Mouse (Mus musculus) gastrocnemius, adult 2 months (tissue): ENCODE data around the gene Cracr2a. TPM values are rescaled to one million over a fixed set of nuclear protein-coding genes. Genes with fewer than 3 reads are reported as not detected.

Experiments
- DNase-seq: peaks from one replicate; pipeline ENCODE4 v3.0.0; 2022
- H3K27ac ChIP-seq: fragments of 200-600 bp; 2 replicates; pipeline ENCODE4 v1.8.1; 2022; ENCODE audit warnings: mild to moderate bottlenecking
- H3K4me3 ChIP-seq: fragments of 200-600 bp; 2 replicates; pipeline ENCODE4 v1.8.1; 2022; ENCODE audit warnings: mild to moderate bottlenecking, moderate library complexity
- CTCF ChIP-seq: fragments of 200-600 bp; IDR thresholded peaks from 2 replicates; pipeline ENCODE4 v1.8.1; 2022; ENCODE audit warnings: antibody characterized with exemption, mild to moderate bottlenecking, moderate library complexity
- intact Hi-C: fragments of 180-260 bp; cut with DNase I; formaldehyde crosslinking; loops from one replicate; pipeline ENCODE4 v1.15.1; 2025
- total RNA-seq, 2 experiments: library from RNA; stranded (reverse); gene quantifications; 2 replicates each; pipeline ENCODE4 v1.2.3; 2021

Gene Cracr2a
- total RNA-seq, 2 experiments from 2014 or later = 0.08 to 0.36 TPM

GRCm38 (mm10) chr6:127575194-127575593 lies 14.1 kb downstream of the Cracr2a start:
- H3K4me3 ChIP-seq = no peak overlapping the region
- TF ChIP-seq CTCF = no peak
- no peak for DNase-seq
- H3K27ac ChIP-seq = no peak overlapping the region
- intact Hi-C loops = no loop called here

DNA sequence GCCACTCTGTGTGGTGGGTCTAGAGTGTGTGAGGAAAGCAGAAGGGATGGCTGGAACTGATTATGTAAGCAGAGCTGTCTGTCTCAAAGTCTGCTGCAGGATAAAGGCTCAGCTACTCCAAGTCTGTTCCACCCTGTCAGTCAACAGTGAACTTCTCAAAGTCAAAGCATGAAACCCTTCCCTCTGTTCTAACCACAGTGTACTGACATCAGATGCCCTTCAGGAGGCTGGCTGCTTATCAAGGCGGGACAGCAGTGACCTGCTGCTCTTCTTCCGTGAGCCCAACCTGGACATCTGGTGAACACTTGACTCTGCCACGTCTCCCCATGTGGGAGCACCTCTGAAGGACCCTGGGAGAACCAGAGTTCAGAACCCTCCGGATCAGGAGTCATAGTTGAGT lies 16.6 kb downstream of the Cracr2a start:
- no peak for TF ChIP-seq CTCF
- DNase-seq = no peak
- Histone ChIP-seq H3K27ac (no peak overlapping the region), H3K4me3 (no peak overlapping the region)
- intact Hi-C loops = no loop called here

GRCm38 (mm10) chr6:127578316-127578715 lies 17.2 kb downstream of the Cracr2a start:
- TF ChIP-seq CTCF = no peak
- intact Hi-C loops = no loop called here
- no peak overlapping the region for H3K4me3 ChIP-seq
- H3K27ac ChIP-seq = no peak overlapping the region
- no peak for DNase-seq

DNA sequence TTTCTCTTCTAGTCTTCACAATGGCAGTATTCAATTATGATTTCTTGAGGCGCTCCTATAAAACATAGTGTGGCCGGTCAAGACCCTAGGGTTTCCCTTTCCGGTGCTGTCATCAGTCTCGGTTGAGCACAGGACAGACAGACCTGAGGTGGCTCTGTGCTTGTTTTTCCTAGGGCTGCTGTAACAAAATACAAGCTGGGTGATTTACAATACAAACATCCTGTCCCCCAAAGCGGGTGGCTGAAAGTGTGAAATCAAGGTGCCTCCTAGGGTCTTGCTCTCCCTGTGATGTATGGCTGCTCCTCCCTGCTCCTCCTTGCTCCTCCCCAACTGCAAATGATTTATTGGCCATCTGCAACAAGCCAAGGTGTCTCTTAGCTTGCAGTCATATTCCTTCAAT lies 17.7 kb downstream of the Cracr2a start:
- no peak overlapping the region for H3K4me3 ChIP-seq
- intact Hi-C loops = no loop called here
- no peak for TF ChIP-seq CTCF
- no peak for DNase-seq
- no peak overlapping the region for H3K27ac ChIP-seq

GRCm38 (mm10) chr6:127581915-127582314 lies 20.8 kb downstream of the Cracr2a start:
- intact Hi-C loops = loop anchor here (2.0 kb wide), 1 partner anchor 21 kb away; the partner anchor contains the start of gene Cracr2a
- no peak for DNase-seq
- Histone ChIP-seq H3K27ac (no peak overlapping the region), H3K4me3 (peak overlapping the region; percentile 54)
- TF ChIP-seq CTCF = no peak

GRCm38 (mm10) chr6:127582391-127583176 lies 21.4 kb downstream of the Cracr2a start:
- intact Hi-C loops = loop anchor here (1.0 to 2.0 kb wide), 2 partner anchors 22 to 40 kb away; partner anchors contain the start of gene Cracr2a
- no peak overlapping the region for H3K27ac ChIP-seq
- TF ChIP-seq CTCF = peak; percentile 82

GRCm38 (mm10) chr6:127591467-127591866 lies 30.3 kb downstream of the Cracr2a start:
- no peak for TF ChIP-seq CTCF
- Histone ChIP-seq H3K4me3 (no peak overlapping the region), H3K27ac (no peak overlapping the region)
- DNase-seq = no peak
- intact Hi-C loops = no loop called here

More at GRCm38 (mm10) chr6:127582391-127583176, 21.4 kb downstream of the Cracr2a start:
- H3K4me3 ChIP-seq = peak overlapping the region; percentile 54
- DNase-seq = peak; percentile 73

GRCm38 (mm10) chr6:127593487-127593886 lies 32.3 kb downstream of the Cracr2a start:
- Histone ChIP-seq H3K27ac (no peak overlapping the region), H3K4me3 (no peak overlapping the region)
- no peak for TF ChIP-seq CTCF
- DNase-seq = no peak
- intact Hi-C loops = no loop called here

- Histone ChIP-seq H3K27ac (no peak overlapping the region), H3K4me3 (no peak overlapping the region)
- TF ChIP-seq CTCF = no peak
- intact Hi-C loops = no loop called here
- no peak for DNase-seq
These were observed 38.1 kb downstream of the Cracr2a start for GRCm38 (mm10) chr6:127599280-127599679.

DNA sequence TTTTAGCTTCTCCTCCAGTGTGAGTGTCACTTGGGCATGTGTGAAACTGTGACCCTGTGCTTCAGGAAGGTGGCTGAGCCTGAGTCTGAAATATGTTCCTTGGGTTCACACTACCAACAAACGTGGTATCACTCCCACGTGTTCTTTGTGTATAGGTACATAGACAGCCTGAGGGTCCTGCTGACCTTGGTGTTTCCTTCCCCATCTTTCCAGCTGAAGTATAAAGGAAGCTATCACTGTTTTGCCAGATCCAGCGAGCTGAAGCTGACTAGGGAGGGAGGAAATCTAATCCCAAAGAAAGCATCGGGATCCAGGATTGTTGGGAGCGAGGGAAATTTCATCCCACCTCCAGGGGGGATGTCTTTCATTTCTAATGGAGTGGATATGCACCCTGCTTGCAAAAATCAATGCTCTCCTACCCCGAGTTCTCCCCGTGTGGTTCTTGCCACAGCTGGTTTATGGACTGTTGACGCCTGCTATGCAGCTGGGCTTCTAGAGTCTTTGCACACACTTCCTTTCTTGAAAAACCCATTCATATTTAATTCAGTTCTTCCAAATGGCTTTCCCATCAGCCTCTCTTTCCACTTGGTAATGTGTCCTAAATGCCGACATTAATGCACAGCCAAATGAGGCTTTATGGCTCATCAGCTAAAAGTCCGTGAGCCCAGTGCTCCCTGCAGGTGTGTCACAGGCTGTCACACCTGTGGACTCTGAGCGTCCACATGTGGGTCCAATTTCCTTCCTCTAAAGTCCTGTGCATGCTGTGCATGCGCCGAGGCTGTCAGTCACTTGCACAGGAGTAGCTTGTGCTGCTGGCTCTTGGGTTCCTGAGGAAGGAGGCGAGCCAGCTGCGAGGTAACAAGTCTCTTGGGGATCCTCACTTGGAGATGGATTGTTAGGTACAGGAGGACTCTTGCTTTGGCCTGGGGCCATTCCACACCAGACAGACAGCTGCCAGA lies 44.2 kb downstream of the Cracr2a start:
- DNase-seq = no peak
- Histone ChIP-seq H3K4me3 (no peak overlapping the region), H3K27ac (no peak overlapping the region)
- no peak for TF ChIP-seq CTCF
- intact Hi-C loops = no loop called here

GRCm38 (mm10) chr6:127609673-127610072 lies 48.5 kb downstream of the Cracr2a start:
- no peak for TF ChIP-seq CTCF
- DNase-seq = no peak
- intact Hi-C loops = no loop called here
- H3K27ac ChIP-seq = no peak overlapping the region
- H3K4me3 ChIP-seq = no peak overlapping the region

- H3K4me3 ChIP-seq = no peak overlapping the region
- intact Hi-C loops = no loop called here
- no peak for DNase-seq
- no peak overlapping the region for H3K27ac ChIP-seq
- TF ChIP-seq CTCF = no peak
These were observed 50.1 kb downstream of the Cracr2a start for GRCm38 (mm10) chr6:127611216-127611615.
